Mouse (Mus musculus) intestine, embryonic 16.5 days (tissue): ENCODE data around the gene Galns. TPM values are rescaled to one million over a fixed set of nuclear protein-coding genes. Genes with fewer than 3 reads are reported as not detected.

ENCODE experiments used
- ATAC-seq: fragments of 200-750 bp; cut with Nextera tagmentation; 2 replicates; pipeline ENCODE4 v1.8.0; 2017; ENCODE audit warnings: moderate TSS enrichment, moderate library complexity
- H3K27ac ChIP-seq: fragments of 300-500 bp; sonication (generic); 2 replicates; pipeline ENCODE4 v1.5.1; 2014; ENCODE audit warnings: mild to moderate bottlenecking, low read length
- H3K27me3 ChIP-seq: fragments of 300-500 bp; sonication (generic); replicated peaks from 2 replicates; pipeline ENCODE4 v1.6.1; 2014; ENCODE audit warnings: low read length, control low read depth, mixed read lengths; ENCODE audit not compliant: control insufficient read depth, insufficient read depth
- H3K36me3 ChIP-seq: fragments of 300-500 bp; sonication (generic); 2 replicates; pipeline ENCODE4 v1.6.1; 2014; ENCODE audit warnings: low read length, control low read depth; ENCODE audit not compliant: control insufficient read depth, insufficient read depth
- H3K4me1 ChIP-seq: fragments of 300-500 bp; sonication (generic); 2 replicates; pipeline ENCODE4 v1.6.1; 2014; ENCODE audit warnings: low read length, control low read depth, mixed read lengths; ENCODE audit not compliant: control insufficient read depth, insufficient read depth
- H3K4me2 ChIP-seq: fragments of 300-500 bp; sonication (generic); 2 replicates; pipeline ENCODE4 v1.6.1; 2014; ENCODE audit warnings: low read depth, low read length, control low read depth
- H3K4me3 ChIP-seq: fragments of 300-500 bp; sonication (generic); 2 replicates; pipeline ENCODE4 v1.5.1; 2014; ENCODE audit warnings: mild to moderate bottlenecking, low read length
- H3K9ac ChIP-seq: fragments of 300-500 bp; sonication (generic); 2 replicates; pipeline ENCODE4 v1.6.1; 2014; ENCODE audit warnings: low read depth, low read length
- H3K9me3 ChIP-seq: fragments of 300-500 bp; sonication (generic); 2 replicates; pipeline ENCODE4 v1.6.1; 2016; ENCODE audit warnings: low read length, control low read depth; ENCODE audit not compliant: control insufficient read depth
- WGBS: fragments of 180-500 bp; shearing (Covaris S2); extraction: QIAGEN DNeasy Blood & Tissue Kit; methylation state at CpG from one replicate; pipeline ENCODE4 v1.1.7; 2014; 5-methylcytosine and 5-hydroxymethylcytosine counted together
- polyA plus RNA-seq: library from polyadenylated mRNA; unstranded; fragments of >200 nt; fragmentation: Nextera tagmentation; extraction: Ambion mirVana; gene quantifications from 2 replicates; pipeline ENCODE4 v1.2.1, GENCODE M21; 2015

The Galns gene
- polyA plus RNA-seq, 1 experiment from 2014 or later = 22.4 TPM

DNA sequence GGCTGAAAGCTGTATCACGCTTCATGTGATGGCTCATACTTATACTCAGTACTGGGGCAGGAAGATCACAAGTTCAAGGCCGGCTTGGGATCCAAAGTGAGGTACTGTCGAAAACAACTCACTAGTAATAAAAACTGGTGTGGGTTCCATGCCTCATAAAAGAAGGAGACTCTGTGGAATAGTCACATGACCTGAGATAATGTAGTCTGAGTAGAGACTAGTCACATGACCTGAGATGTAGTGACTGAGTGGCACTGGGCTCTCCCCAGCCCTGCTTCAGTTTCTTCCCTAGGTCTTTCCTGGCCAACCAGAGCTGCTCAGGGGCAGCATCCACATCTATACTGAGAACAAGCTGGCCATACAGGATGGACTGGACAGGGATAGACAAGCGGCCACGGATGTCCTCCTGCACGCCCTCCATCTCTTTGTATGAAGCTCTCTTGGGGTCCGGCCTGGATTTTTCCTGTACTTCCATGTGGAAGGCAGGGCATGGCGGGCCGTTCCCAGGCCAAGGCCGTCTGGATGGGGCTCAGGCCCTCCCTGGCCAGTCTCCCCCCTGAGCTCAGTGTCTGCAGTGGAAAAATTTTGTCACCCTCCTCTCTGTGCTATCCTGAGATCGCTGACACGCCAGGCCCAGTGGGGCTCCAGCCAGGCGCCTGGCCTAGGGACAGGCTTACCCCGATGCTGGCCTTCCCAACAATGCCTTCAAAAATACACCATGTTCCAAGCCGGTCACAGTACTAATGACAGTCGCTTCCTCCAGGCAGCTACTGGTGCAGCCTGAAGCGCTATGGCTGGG lies 12.8 kb upstream of the Galns start:
- H3K9ac ChIP-seq = 0 out of 2 replicates have a peak overlapping the region, but pooled peaks have one; percentile 18
- H3K27ac ChIP-seq = no peak overlapping the region
- no peak overlapping the region for H3K4me3 ChIP-seq
- no peaks in the 10 kb centered on the region for H3K27me3 ChIP-seq
- ATAC-seq = no peak
- no peaks in the 10 kb centered on the region for H3K9me3 ChIP-seq
- WGBS = 87% methylated on average over 17 of the region's 17 CpGs
- no peaks in the 10 kb centered on the region for H3K36me3 ChIP-seq
- no peak overlapping the region for H3K4me2 ChIP-seq
- peaks cover 8% of the 10 kb centered on the region; the same call in 1 of the 2 replicates for H3K4me1 ChIP-seq

- Histone ChIP-seq H3K4me2 (no peak within 1 kb of the TSS), H3K27me3 (no peaks in the 10 kb centered on the region), H3K4me3 (no peak within 1 kb of the TSS), H3K4me1 (peaks cover 13% of the 10 kb centered on the region; the same call in 1 of the 2 replicates), H3K36me3 (no peaks in the 10 kb centered on the region), H3K9ac (no peak within 1 kb of the TSS), H3K9me3 (no peaks in the 10 kb centered on the region), H3K27ac (no peak within 1 kb of the TSS)
- no peak for ATAC-seq
- WGBS = 59% methylated on average over 6 of the region's 6 CpGs
Measured at GRCm38 (mm10) chr8:122622727-122623126, 11.5 kb upstream of the Galns start, which contains the start of gene Pabpn1l. Gene Pabpn1l (minus strand): TSS chr8:122622739.

GRCm38 (mm10) chr8:122620446-122620845 lies 9.2 kb upstream of the Galns start:
- H3K27ac ChIP-seq = no peak overlapping the region
- H3K4me1 ChIP-seq = peaks cover 11% of the 10 kb centered on the region; the same call in 1 of the 2 replicates
- H3K36me3 ChIP-seq = no peaks in the 10 kb centered on the region
- H3K4me3 ChIP-seq = no peak overlapping the region
- 33% methylated on average over 5 of the region's 5 CpGs for WGBS
- no peak for ATAC-seq
- H3K27me3 ChIP-seq = no peaks in the 10 kb centered on the region
- no peak overlapping the region for H3K4me2 ChIP-seq
- H3K9ac ChIP-seq = no peak overlapping the region
- no peaks in the 10 kb centered on the region for H3K9me3 ChIP-seq

GRCm38 (mm10) chr8:122618660-122619378 lies 7.6 kb upstream of the Galns start:
- no peak overlapping the region for H3K27ac ChIP-seq
- peaks cover 4% of the 10 kb centered on the region; the same call in 1 of the 2 replicates for H3K36me3 ChIP-seq
- no peak overlapping the region for H3K4me2 ChIP-seq
- no peak for ATAC-seq
- H3K4me3 ChIP-seq = no peak overlapping the region
- no peaks in the 10 kb centered on the region for H3K9me3 ChIP-seq
- H3K27me3 ChIP-seq = no peaks in the 10 kb centered on the region
- 76% methylated on average over 6 of the region's 6 CpGs for WGBS
- no peak overlapping the region for H3K9ac ChIP-seq
- H3K4me1 ChIP-seq = peaks cover 11% of the 10 kb centered on the region; the same call in 1 of the 2 replicates

GRCm38 (mm10) chr8:122617947-122618546 lies 6.8 kb upstream of the Galns start:
- no peaks in the 10 kb centered on the region for H3K27me3 ChIP-seq
- peaks cover 4% of the 10 kb centered on the region; the same call in 1 of the 2 replicates for H3K36me3 ChIP-seq
- H3K4me2 ChIP-seq = no peak overlapping the region
- ATAC-seq = 0 out of 2 replicates have a peak, but pooled peaks have one; percentile 19
- peaks cover 11% of the 10 kb centered on the region; the same call in 1 of the 2 replicates for H3K4me1 ChIP-seq
- 27% methylated on average over 6 of the region's 7 CpGs for WGBS
- H3K9ac ChIP-seq = 0 out of 2 replicates have a peak overlapping the region, but pooled peaks have one; percentile 24
- H3K4me3 ChIP-seq = no peak overlapping the region
- H3K9me3 ChIP-seq = no peaks in the 10 kb centered on the region
- no peak overlapping the region for H3K27ac ChIP-seq

- peak overlapping the region; percentile 47; the same call in 1 of the 2 replicates for H3K27ac ChIP-seq
Measured at GRCm38 (mm10) chr8:122616181-122616905, 5.1 kb upstream of the Galns start.

GRCm38 (mm10) chr8:122610612-122611277 lies 518 bp downstream of the Galns start:
- peaks cover 18% of the 10 kb centered on the region for H3K4me1 ChIP-seq
- H3K27me3 ChIP-seq = no peaks in the 10 kb centered on the region
- H3K4me3 ChIP-seq = peak overlapping the region; percentile 73
- WGBS = 6% methylated on average over 20 of the region's 20 CpGs
- peak; percentile 63; the same call in 1 of the 2 replicates for ATAC-seq
- H3K9me3 ChIP-seq = no peaks in the 10 kb centered on the region
- peak overlapping the region; percentile 85 for H3K9ac ChIP-seq
- peaks cover 4% of the 10 kb centered on the region; the same call in 1 of the 2 replicates for H3K36me3 ChIP-seq
- H3K27ac ChIP-seq = peak overlapping the region; percentile 78
- peak overlapping the region; percentile 82 for H3K4me2 ChIP-seq

More at GRCm38 (mm10) chr8:122616181-122616905, 5.1 kb upstream of the Galns start:
- Histone ChIP-seq H3K4me1 (peaks cover 19% of the 10 kb centered on the region), H3K9me3 (no peaks in the 10 kb centered on the region), H3K9ac (no peak overlapping the region), H3K4me2 (no peak overlapping the region), H3K4me3 (no peak overlapping the region), H3K27me3 (no peaks in the 10 kb centered on the region), H3K36me3 (peaks cover 4% of the 10 kb centered on the region; the same call in 1 of the 2 replicates)
- ATAC-seq = no peak
- WGBS = 63% methylated on average over 9 of the region's 9 CpGs

DNA sequence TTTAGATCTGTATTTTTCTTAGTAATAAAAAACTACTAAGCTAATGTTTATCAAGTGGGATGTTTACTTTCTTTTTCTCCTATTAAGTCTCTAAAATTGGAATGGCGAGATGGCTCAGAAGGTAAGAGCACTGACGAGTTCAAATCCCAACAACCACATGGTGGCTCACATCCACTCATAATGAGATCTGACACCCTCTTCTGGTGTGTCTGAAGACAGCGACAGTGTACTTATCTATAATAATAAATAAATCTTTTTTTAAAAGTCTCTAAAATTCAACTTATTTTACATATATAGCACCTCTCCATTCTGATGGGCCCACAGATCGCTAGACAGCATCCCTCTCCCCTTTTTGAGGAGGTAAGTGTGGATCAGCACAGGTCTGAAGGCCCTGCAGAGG lies 1.1 kb downstream of the Galns start:
- Histone ChIP-seq H3K27ac (no peak overlapping the region), H3K4me2 (peak overlapping the region; percentile 82), H3K36me3 (peaks cover 4% of the 10 kb centered on the region; the same call in 1 of the 2 replicates), H3K4me1 (peaks cover 17% of the 10 kb centered on the region), H3K9ac (peak overlapping the region; percentile 85; the same call in 1 of the 2 replicates), H3K4me3 (no peak overlapping the region), H3K27me3 (no peaks in the 10 kb centered on the region), H3K9me3 (no peaks in the 10 kb centered on the region)
- ATAC-seq = no peak
- WGBS = 57% methylated on average over 4 of the region's 4 CpGs
